26 mouse cellular contexts compared by ENCODE assay signal in the genomic region with DNA sequence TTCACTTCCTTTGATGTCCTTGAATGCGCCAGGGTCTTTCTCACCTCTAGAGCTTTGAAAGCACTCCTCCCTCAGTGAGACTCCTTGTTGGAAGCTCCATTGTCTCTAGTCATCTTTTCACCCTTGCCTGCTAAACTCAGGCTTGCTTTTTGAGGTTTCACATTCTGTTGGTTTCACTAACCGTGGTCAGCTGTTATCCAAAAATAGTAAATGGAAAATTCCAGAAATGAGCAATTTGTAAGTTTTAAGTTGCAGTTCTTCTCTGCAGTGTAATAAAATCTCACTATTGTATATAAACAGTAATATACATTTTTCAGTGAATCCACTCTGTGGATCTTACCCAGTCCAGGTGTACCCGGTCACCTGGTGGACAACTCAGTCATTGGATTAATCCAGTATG. TPM values are rescaled to one million over a fixed set of nuclear protein-coding genes. Genes with fewer than 3 reads are reported as not detected.
"Had no signal": no experiment of that assay in that cellular context is flagged by ENCODE, and none has a peak within 500 bp of the region (broad histone marks: within the 10 kb centered on the region; RNA-seq: fewer than 3 reads in every experiment).

No protein-coding gene starts in this region.

- H3K9ac ChIP-seq: lung, embryonic 15.5 days; midbrain, embryonic 13.5 days; midbrain, embryonic 15.5 days; neural tube, embryonic 13.5 days; neural tube, embryonic 15.5 days had no signal

- ATAC-seq: lung, postnatal 0 days; midbrain, embryonic 13.5 days; midbrain, embryonic 15.5 days had no signal

- H3K36me3 ChIP-seq: lung, embryonic 15.5 days; midbrain, embryonic 13.5 days; midbrain, embryonic 15.5 days; neural tube, embryonic 13.5 days; neural tube, embryonic 15.5 days had no signal

- H3K4me3 ChIP-seq: lung, embryonic 15.5 days; megakaryocyte, embryonic 14.5 days; midbrain, embryonic 13.5 days; midbrain, embryonic 15.5 days; neural tube, embryonic 13.5 days; neural tube, embryonic 15.5 days had no signal

- DNase-seq: lung, adult 18-20 months; lung, postnatal 14 days; lung, postnatal 4 days; retina, postnatal 1 day; right cerebral cortex, adult 18-20 months; right cerebral cortex, postnatal 25 days; right cerebral cortex, postnatal 4 days; spleen, adult 18-20 months; thymus, adult 18-20 months; thymus, postnatal 14 days; thymus, postnatal 36 days had no signal

- H3K27me3 ChIP-seq: lung, embryonic 15.5 days; megakaryocyte, embryonic 14.5 days; midbrain, embryonic 13.5 days; midbrain, embryonic 15.5 days; neural tube, embryonic 13.5 days; neural tube, embryonic 15.5 days had no signal

- H3K27ac ChIP-seq: lung, embryonic 15.5 days; midbrain, embryonic 13.5 days; midbrain, embryonic 15.5 days; neural tube, embryonic 13.5 days; neural tube, embryonic 15.5 days had no signal

- H3K4me2 ChIP-seq: lung, embryonic 15.5 days; midbrain, embryonic 11.5 days; midbrain, embryonic 13.5 days; midbrain, embryonic 15.5 days; neural tube, embryonic 13.5 days; neural tube, embryonic 15.5 days had no signal

- H3K9me3 ChIP-seq: lung, embryonic 15.5 days; midbrain, embryonic 15.5 days; neural tube, embryonic 13.5 days; neural tube, embryonic 15.5 days had no signal

- H3K4me1 ChIP-seq: lung, embryonic 15.5 days; midbrain, embryonic 13.5 days; midbrain, embryonic 15.5 days; neural tube, embryonic 13.5 days; neural tube, embryonic 15.5 days had no signal

RNA-seq across cellular contexts. Expression of a gene that starts 21.1 kb away (rescaled TPM):
- polyA plus RNA-seq: liver, embryonic 16.5 days; lung, embryonic 15.5 days; lung, postnatal 0 days; midbrain, embryonic 11.5 days; midbrain, embryonic 13.5 days; midbrain, embryonic 15.5 days; midbrain, postnatal 0 days; neural tube, embryonic 11.5 days; neural tube, embryonic 13.5 days; neural tube, embryonic 15.5 days; small intestine, adult 2 months; stomach, embryonic 14.5 days; stomach, embryonic 16.5 days; thymus, postnatal 0 days had no signal
